Mouse (Mus musculus) left cerebral cortex, adult 8-10 months (tissue): ENCODE measurements around the gene Abhd4. TPM values are rescaled to one million over a fixed set of nuclear protein-coding genes. Genes with fewer than 3 reads are reported as not detected.
"Not testable (repeated sequence)": the region's sequence is repeated elsewhere in the genome, so short reads cannot be mapped to it uniquely, and the experiment has no call there.

Experiments used
- DNase-seq, 2 experiments: peaks; one replicate each; pipeline ENCODE4 v3.0.0; 2022; ENCODE audit warnings: low spot score in 2 of 2
- total RNA-seq, 4 experiments: library from RNA; stranded (reverse); gene quantifications; 2 replicates each; pipeline ENCODE4 v1.2.4; 2022

The Abhd4 gene
- total RNA-seq, 4 experiments from 2014 or later, result 53.6 to 66.2 (median 59.0) TPM

- DNase-seq, result no peak
Measured at GRCm38 (mm10) chr14:54222289-54222727, 31.7 kb upstream of the Abhd4 start.

GRCm38 (mm10) chr14:54223315-54224063, 30.5 kb upstream of the Abhd4 start:
- DNase-seq, result no peak

DNA sequence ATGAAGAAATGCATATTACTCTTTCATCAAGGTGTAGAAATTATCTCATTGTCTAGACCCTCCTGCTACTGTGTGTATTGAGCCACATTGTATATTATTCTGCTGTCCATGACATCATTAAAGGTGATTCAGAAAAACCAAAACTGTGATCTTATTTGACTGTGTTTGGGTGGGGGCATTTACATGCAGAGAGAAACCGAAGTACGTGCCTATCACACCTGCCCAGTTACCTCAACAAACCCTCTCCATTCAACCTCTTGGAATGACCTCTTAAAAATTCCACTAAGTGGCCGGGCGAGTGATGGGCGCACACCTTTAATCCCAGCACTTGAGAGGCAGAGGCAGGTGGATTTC, 29.9 kb upstream of the Abhd4 start:
- DNase-seq, result no peak

DNA sequence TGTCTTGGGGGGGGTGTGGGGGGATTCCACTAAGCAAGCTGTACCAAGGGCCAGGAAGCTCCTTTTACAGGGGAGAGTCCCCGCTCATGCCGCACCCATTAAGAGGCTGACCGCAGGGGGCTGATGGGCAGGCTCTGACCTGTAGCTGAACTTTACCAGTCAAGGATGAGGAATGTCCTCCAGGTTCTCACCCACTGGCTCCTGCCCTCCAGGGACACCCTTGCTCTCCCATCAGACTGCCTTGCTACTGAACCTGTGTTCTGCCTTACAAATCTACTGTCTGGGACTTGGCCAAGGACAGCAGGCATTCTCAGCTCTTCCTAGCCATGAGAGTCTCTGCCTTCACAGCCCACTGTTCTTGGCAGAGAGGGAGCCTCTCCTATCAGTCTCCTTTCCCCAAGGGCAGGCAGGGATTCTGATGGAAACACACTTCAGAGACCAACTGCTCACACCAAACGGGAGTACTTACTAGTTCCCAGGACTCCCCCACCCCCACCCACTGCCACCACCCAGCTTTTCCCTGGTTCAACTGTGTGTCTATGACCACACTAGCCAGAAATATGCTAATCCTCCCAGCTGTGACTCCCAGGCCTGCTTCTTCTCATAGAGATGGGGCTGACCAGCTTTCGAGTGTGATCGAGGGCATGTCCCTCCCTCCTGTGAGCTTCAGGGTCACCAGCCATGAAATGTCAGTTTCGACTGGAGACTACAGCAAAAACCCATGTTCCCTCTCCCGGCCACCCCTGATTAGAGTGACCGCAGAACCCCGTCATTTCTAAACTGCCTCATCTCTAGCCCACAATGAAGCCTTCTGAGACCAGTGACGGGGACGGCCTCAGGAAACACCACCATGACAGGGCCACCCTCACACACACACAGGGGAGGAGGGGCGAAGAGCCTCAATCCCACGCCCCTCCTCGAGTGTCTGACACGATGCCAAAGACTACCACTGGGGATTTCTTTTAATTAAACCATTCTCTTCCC, 29.2 kb upstream of the Abhd4 start:
- DNase-seq, result no peak

- DNase-seq, result no peak
Measured at GRCm38 (mm10) chr14:54225725-54226124, 28.3 kb upstream of the Abhd4 start.

DNA sequence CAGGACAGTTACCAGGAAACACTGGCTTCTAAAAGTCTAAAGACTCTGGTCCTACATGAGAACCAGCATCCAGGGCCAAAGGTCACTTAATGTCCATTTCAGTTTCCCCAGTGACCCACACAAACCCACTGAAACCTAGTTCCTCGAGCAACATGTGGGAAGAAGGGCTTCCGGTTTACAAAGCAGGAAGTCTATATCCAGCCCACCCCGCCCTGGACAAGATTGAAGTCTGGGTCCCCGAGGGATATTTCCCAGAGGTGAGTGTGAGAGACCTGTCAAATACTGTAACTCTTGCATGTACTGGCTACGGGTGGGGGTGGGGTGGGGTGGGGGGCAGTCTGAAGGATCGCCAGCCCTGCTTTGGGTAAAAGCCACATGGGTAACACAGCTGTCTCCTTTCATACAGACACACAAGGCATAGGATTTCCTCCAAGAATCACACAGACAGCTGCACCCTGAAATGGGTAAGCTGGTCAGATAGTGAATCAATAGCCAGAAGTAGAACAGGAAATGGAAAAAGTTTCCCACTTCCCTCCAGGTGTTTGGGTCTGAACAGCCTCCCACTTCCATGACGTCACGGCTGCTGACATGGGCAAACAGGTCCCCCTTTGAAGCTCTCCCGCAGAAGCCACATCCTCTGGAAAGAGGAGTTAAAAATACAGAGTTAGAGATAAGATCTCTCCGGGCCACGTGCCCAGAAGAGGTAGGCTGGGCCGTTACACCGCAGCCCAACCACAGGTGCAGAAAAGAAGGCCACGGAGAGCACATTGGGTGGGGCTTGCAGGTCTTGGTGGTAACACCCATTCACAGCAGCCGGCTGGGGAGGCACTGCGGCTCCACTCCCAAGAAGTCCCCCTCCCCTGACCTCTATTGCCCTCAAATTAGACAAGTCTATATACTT, 26.8 kb upstream of the Abhd4 start:
- DNase-seq, result no peak

DNA sequence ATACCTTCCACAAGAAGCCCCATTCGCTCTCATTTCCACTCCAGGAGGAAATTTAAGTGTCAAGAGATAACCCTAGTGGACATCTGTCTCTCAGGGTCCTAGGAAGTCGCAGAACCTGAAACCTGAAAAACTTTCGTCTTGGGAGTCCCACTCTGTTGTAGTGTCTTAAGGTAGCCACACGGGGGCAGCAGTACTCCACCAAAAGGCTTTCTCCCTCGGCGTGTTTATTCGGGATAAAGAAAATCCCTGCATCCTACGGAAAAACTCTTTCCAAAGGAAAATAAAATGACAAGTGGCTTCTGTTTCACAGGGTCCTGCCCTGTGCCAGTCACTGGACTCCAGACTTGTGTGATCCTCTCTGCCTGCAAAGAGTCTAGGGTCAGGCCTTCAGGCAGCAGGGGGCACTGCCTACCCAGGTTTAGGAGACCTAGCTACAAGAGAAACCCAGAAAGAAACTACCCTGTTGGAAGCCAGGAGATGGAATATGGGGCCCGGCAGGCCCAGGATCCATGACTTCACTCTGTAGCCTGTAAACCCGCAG, 26.0 kb upstream of the Abhd4 start:
- DNase-seq, result peak in 1 of 2 experiments; percentile 60

GRCm38 (mm10) chr14:54228501-54228900, 25.5 kb upstream of the Abhd4 start:
- DNase-seq, result no peak

- no peak for DNase-seq
Measured at GRCm38 (mm10) chr14:54228933-54229713, 24.9 kb upstream of the Abhd4 start.

GRCm38 (mm10) chr14:54229849-54230248, 24.1 kb upstream of the Abhd4 start:
- not testable (repeated sequence) for DNase-seq

- no peak for DNase-seq
Measured at GRCm38 (mm10) chr14:54230638-54231150, 23.3 kb upstream of the Abhd4 start.

DNA sequence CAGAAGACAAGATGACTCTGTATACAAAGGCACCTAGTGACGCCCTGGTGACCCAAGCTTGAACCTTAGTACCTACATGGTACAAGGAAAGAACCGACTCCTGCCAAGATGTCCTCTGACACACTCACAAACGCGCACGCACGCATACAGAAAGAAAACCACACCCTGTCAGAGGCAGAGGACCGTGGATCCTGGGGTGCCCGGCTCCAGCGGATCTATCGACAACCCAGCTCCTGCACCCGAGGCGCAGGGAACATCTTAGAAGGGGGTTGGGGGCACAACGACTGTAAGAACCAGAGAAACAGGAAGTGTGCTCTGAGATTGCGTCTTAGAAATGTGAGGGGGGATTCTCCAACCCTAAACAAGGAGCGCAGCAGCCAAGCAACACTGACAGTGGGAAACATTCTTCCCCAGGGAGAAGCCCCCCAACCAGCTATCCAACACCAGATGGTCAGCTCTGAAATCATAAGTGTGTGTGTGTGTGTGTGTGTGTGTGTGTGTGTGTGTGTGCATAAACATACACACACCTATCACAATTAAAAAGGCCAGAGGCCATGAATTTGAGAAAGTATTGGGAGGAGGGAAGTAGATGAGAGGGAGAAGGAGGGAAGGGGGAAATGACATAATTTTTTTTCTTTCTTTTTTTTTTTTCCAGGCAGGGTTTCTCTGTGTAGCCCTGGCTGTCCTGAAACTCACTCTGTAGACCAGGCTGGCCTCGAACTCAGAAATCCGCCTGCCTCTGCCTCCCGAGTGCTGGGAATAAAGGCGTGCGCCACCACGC, 22.6 kb upstream of the Abhd4 start:
- no peak for DNase-seq

DNA sequence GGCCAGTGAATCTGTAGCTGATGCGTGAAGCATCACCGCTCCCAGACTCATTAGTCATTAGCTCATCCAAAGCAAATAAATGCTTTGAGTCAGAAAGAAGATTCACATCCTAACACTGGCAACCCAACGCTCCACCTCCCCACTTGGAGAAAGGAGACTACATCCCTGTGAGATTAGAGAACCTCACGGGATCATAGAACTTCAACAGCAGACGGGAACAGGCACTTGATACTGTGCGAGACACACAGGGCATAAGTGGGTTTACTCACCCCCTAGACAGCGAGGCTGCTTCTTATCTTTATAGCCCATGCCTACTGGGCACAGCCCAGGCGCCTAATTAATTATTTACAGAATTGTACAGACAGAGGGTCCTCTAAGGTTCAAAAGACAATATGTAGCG, 21.8 kb upstream of the Abhd4 start:
- DNase-seq, result no peak

GRCm38 (mm10) chr14:54232811-54233558, 21.0 kb upstream of the Abhd4 start:
- peak in 1 of 2 experiments; percentile 23 for DNase-seq

DNA sequence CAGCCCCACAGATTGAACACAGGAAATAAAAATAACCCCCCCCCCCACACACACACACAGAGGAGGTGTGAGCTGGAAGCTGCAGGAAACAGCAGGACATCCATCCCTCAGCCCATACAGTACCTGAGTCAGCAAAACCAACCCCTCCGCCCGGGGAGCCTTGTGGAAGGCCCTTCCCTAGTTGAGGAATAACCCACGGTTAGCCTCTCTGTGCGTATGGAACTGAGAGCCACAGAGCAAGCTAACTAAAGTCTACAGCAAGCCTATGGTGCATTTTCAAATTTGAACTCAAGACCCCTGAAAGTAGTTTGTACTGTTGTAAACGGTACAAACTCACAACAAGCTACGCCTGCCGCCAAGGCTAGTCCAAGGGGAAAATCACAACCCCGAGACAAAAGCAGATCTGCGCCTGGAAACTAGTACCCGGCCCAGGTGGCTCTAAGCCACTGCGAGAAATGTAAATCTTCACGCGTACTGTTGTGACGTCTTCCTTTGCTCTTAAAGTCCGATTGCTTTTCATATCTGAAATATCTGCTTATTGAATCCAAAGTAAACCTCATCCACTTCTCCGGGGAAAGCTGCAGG, 20.3 kb upstream of the Abhd4 start:
- no peak for DNase-seq

GRCm38 (mm10) chr14:54234231-54235040, 19.6 kb upstream of the Abhd4 start:
- DNase-seq, result no peak
